Mouse (Mus musculus) c-Kit-positive CD71-positive TER-119-positive erythroid progenitor cells, embryonic 14.5 days (primary cell): ENCODE results near the gene 2900026A02Rik.

ENCODE experiments used
- DNase-seq: peaks from one replicate; pipeline ENCODE4 v3.0.0-alpha.2; 2013; ENCODE audit warnings: low spot score

The 2900026A02Rik gene

GRCm38 (mm10) chr5:113122326-113123054, 98.5 kb downstream of the 2900026A02Rik start:
- DNase-seq = no peak

- DNase-seq = no peak
Observed at GRCm38 (mm10) chr5:113121591-113121875, 99.5 kb downstream of the 2900026A02Rik start.

- DNase-seq = no peak
Observed at GRCm38 (mm10) chr5:113120741-113121590, 100.1 kb downstream of the 2900026A02Rik start.

GRCm38 (mm10) chr5:113119861-113120465, 101.1 kb downstream of the 2900026A02Rik start:
- no peak for DNase-seq

GRCm38 (mm10) chr5:113119291-113119690, 101.7 kb downstream of the 2900026A02Rik start:
- DNase-seq = no peak

GRCm38 (mm10) chr5:113118695-113119094, 102.3 kb downstream of the 2900026A02Rik start:
- DNase-seq = peak; percentile 69

- DNase-seq = no peak
Observed at GRCm38 (mm10) chr5:113117361-113117760, 103.7 kb downstream of the 2900026A02Rik start.

GRCm38 (mm10) chr5:113115896-113116295, 105.1 kb downstream of the 2900026A02Rik start:
- no peak for DNase-seq

GRCm38 (mm10) chr5:113114264-113115225, 106.5 kb downstream of the 2900026A02Rik start:
- peak; percentile 37 for DNase-seq

GRCm38 (mm10) chr5:113113120-113113519, 107.9 kb downstream of the 2900026A02Rik start:
- no peak for DNase-seq

- DNase-seq = no peak
Observed at GRCm38 (mm10) chr5:113111336-113111735, 109.7 kb downstream of the 2900026A02Rik start.

- no peak for DNase-seq
Observed at GRCm38 (mm10) chr5:113110929-113111328, 110.1 kb downstream of the 2900026A02Rik start.

GRCm38 (mm10) chr5:113109651-113110050, 111.4 kb downstream of the 2900026A02Rik start:
- peak; percentile 47 for DNase-seq

- DNase-seq = no peak
Observed at GRCm38 (mm10) chr5:113108165-113108764, 112.8 kb downstream of the 2900026A02Rik start.

GRCm38 (mm10) chr5:113107709-113108108, 113.3 kb downstream of the 2900026A02Rik start:
- no peak for DNase-seq

GRCm38 (mm10) chr5:113106594-113106993, 114.4 kb downstream of the 2900026A02Rik start:
- no peak for DNase-seq

- no peak for DNase-seq
Observed at GRCm38 (mm10) chr5:113105481-113105880, 115.6 kb downstream of the 2900026A02Rik start.

GRCm38 (mm10) chr5:113105035-113105434, 116.0 kb downstream of the 2900026A02Rik start:
- DNase-seq = no peak

GRCm38 (mm10) chr5:113102455-113102854, 118.6 kb downstream of the 2900026A02Rik start:
- no peak for DNase-seq

GRCm38 (mm10) chr5:113101457-113101856, 119.6 kb downstream of the 2900026A02Rik start:
- no peak for DNase-seq

- no peak for DNase-seq
Observed at GRCm38 (mm10) chr5:113100422-113100821, 120.6 kb downstream of the 2900026A02Rik start.
